Mouse (Mus musculus): Measurements from ENCODE around the gene Prc1. TPM values are rescaled to one million over a fixed set of nuclear protein-coding genes. Genes with fewer than 3 reads are reported as not detected.

Gene Prc1
- polyA plus RNA-seq, 1 experiment from 2014 or later: 142 TPM

- H3K9ac ChIP-seq: peak overlapping the region; percentile 41; the same call in 1 of the 2 replicates
- under 1% methylated on average over 45 of the region's 45 CpGs for WGBS
- H3K27me3 ChIP-seq (replicated peaks): no peaks in the 10 kb centered on the region
- H3K9me3 ChIP-seq: no peaks in the 10 kb centered on the region
- peak; percentile 98 for ATAC-seq (ENCODE audit: insufficient read depth, low FRiP score, low read depth)
- H3K4me3 ChIP-seq (replicated peaks): peak overlapping the region; percentile 61
- H3K4me2 ChIP-seq: peak overlapping the region; percentile 90
- peak overlapping the region; percentile 93 for H3K27ac ChIP-seq
- H3K4me1 ChIP-seq: peaks cover 34% of the 10 kb centered on the region
- peaks cover 15% of the 10 kb centered on the region for H3K36me3 ChIP-seq
Observed at GRCm38 (mm10) chr7:80339793-80340628, 45.8 kb downstream of the Prc1 start.

- peaks cover 10% of the 10 kb centered on the region for H3K36me3 ChIP-seq
- H3K27me3 ChIP-seq (replicated peaks): no peaks in the 10 kb centered on the region
- H3K4me2 ChIP-seq: peak within 1 kb of the TSS; percentile 90
- peak within 1 kb of the TSS; percentile 93 for H3K27ac ChIP-seq
- peak within 1 kb of the TSS; percentile 61 for H3K4me3 ChIP-seq (replicated peaks)
- H3K4me1 ChIP-seq: peaks cover 34% of the 10 kb centered on the region
- H3K9me3 ChIP-seq: no peaks in the 10 kb centered on the region
- WGBS: 2% methylated on average over 11 of the region's 11 CpGs
- peak within 1 kb of the TSS; percentile 41; the same call in 1 of the 2 replicates for H3K9ac ChIP-seq
- peak; percentile 52; the same call in 1 of the 2 replicates for ATAC-seq (ENCODE audit: insufficient read depth, low FRiP score, low read depth)
Observed at GRCm38 (mm10) chr7:80340793-80341192, 46.5 kb downstream of the Prc1 start, which contains the start of gene Unc45a. Gene Unc45a, minus strand, starts transcription at chr7:80341005.

GRCm38 (mm10) chr7:80341793-80342192 is 47.5 kb downstream of the Prc1 start:
- Histone ChIP-seq H3K36me3 (0 out of 2 replicates have a peak, but pooled peaks cover under 1% of the 10 kb centered on the region), H3K4me3 (replicated peaks) (no peak overlapping the region), H3K9me3 (no peaks in the 10 kb centered on the region), H3K9ac (no peak overlapping the region), H3K4me2 (no peak overlapping the region), H3K27ac (no peak overlapping the region), H3K4me1 (peaks cover 34% of the 10 kb centered on the region), H3K27me3 (replicated peaks) (no peaks in the 10 kb centered on the region)
- no peak for ATAC-seq (ENCODE audit: insufficient read depth, low FRiP score, low read depth)
- WGBS: 73% methylated on average over 7 of the region's 7 CpGs

GRCm38 (mm10) chr7:80342858-80343257 is 48.6 kb downstream of the Prc1 start, which contains the start of gene Hddc3:
Gene Hddc3, plus strand, starts transcription at chr7:80343104.
- peak within 1 kb of the TSS; percentile 44; the same call in 1 of the 2 replicates for H3K27ac ChIP-seq
- peak within 1 kb of the TSS; percentile 55 for H3K4me3 ChIP-seq (replicated peaks)
- peaks cover 35% of the 10 kb centered on the region for H3K4me1 ChIP-seq
- peak within 1 kb of the TSS; percentile 78 for H3K9ac ChIP-seq
- no peaks in the 10 kb centered on the region for H3K9me3 ChIP-seq
- peak within 1 kb of the TSS; percentile 85 for H3K4me2 ChIP-seq
- peak; percentile 11; the same call in 1 of the 2 replicates for ATAC-seq (ENCODE audit: insufficient read depth, low FRiP score, low read depth)
- no peaks in the 10 kb centered on the region for H3K36me3 ChIP-seq
- WGBS: under 1% methylated on average over 25 of the region's 25 CpGs
- H3K27me3 ChIP-seq (replicated peaks): no peaks in the 10 kb centered on the region

GRCm38 (mm10) chr7:80343270-80344018 is 49.2 kb downstream of the Prc1 start:
- Histone ChIP-seq H3K4me2 (peak overlapping the region; percentile 85), H3K27me3 (replicated peaks) (no peaks in the 10 kb centered on the region), H3K36me3 (no peaks in the 10 kb centered on the region), H3K4me3 (replicated peaks) (peak overlapping the region; percentile 55), H3K4me1 (peaks cover 32% of the 10 kb centered on the region), H3K27ac (peak overlapping the region; percentile 44; the same call in 1 of the 2 replicates), H3K9me3 (no peaks in the 10 kb centered on the region), H3K9ac (peak overlapping the region; percentile 78)
- WGBS: 24% methylated on average over 19 of the region's 19 CpGs
- no peak for ATAC-seq (ENCODE audit: insufficient read depth, low FRiP score, low read depth)

- WGBS: 91% methylated on average over 9 of the region's 9 CpGs
- Histone ChIP-seq H3K27ac (no peak overlapping the region), H3K9me3 (no peaks in the 10 kb centered on the region), H3K4me3 (replicated peaks) (no peak overlapping the region), H3K36me3 (peaks cover 10% of the 10 kb centered on the region), H3K4me1 (peaks cover 16% of the 10 kb centered on the region), H3K4me2 (no peak overlapping the region), H3K9ac (no peak overlapping the region), H3K27me3 (replicated peaks) (no peaks in the 10 kb centered on the region)
- ATAC-seq (ENCODE audit: insufficient read depth, low FRiP score, low read depth): no peak
Observed at GRCm38 (mm10) chr7:80346173-80346572, 51.9 kb downstream of the Prc1 start.

GRCm38 (mm10) chr7:80346830-80347229 is 52.6 kb downstream of the Prc1 start:
- no peak for ATAC-seq (ENCODE audit: insufficient read depth, low FRiP score, low read depth)
- no peaks in the 10 kb centered on the region for H3K9me3 ChIP-seq
- peaks cover 15% of the 10 kb centered on the region for H3K4me1 ChIP-seq
- no peak overlapping the region for H3K4me2 ChIP-seq
- H3K27me3 ChIP-seq (replicated peaks): no peaks in the 10 kb centered on the region
- 79% methylated on average over 5 of the region's 5 CpGs for WGBS
- peak overlapping the region; percentile 77; the same call in 1 of the 2 replicates for H3K27ac ChIP-seq
- peaks cover 13% of the 10 kb centered on the region for H3K36me3 ChIP-seq
- H3K9ac ChIP-seq: no peak overlapping the region
- H3K4me3 ChIP-seq (replicated peaks): no peak overlapping the region

- no peak overlapping the region for H3K9ac ChIP-seq
- WGBS: 56% methylated on average over 13 of the region's 13 CpGs
Observed at GRCm38 (mm10) chr7:80347670-80348586, 53.7 kb downstream of the Prc1 start.

GRCm38 (mm10) chr7:80350808-80351207 is 56.6 kb downstream of the Prc1 start:
- Histone ChIP-seq H3K27ac (no peak overlapping the region), H3K36me3 (peaks cover 29% of the 10 kb centered on the region), H3K9me3 (no peaks in the 10 kb centered on the region), H3K4me3 (replicated peaks) (no peak overlapping the region), H3K9ac (no peak overlapping the region), H3K4me2 (no peak overlapping the region), H3K4me1 (0 out of 2 replicates have a peak, but pooled peaks cover 7% of the 10 kb centered on the region), H3K27me3 (replicated peaks) (no peaks in the 10 kb centered on the region)
- no peak for ATAC-seq (ENCODE audit: insufficient read depth, low FRiP score, low read depth)
- WGBS: 67% methylated on average over 2 of the region's 2 CpGs

More at GRCm38 (mm10) chr7:80347670-80348586, 53.7 kb downstream of the Prc1 start:
- ATAC-seq (ENCODE audit: insufficient read depth, low FRiP score, low read depth): 0 out of 2 replicates have a peak, but pooled peaks have one; percentile 16
- H3K27me3 ChIP-seq (replicated peaks): no peaks in the 10 kb centered on the region
- no peaks in the 10 kb centered on the region for H3K9me3 ChIP-seq
- H3K4me3 ChIP-seq (replicated peaks): no peak overlapping the region
- H3K36me3 ChIP-seq: peaks cover 16% of the 10 kb centered on the region
- peak overlapping the region; percentile 77 for H3K27ac ChIP-seq
- H3K4me2 ChIP-seq: no peak overlapping the region
- peaks cover 12% of the 10 kb centered on the region for H3K4me1 ChIP-seq

GRCm38 (mm10) chr7:80352920-80353319 is 58.7 kb downstream of the Prc1 start:
- peaks cover 39% of the 10 kb centered on the region for H3K36me3 ChIP-seq
- 91% methylated on average over 8 of the region's 8 CpGs for WGBS

GRCm38 (mm10) chr7:80356351-80356750 is 62.1 kb downstream of the Prc1 start:
- H3K27ac ChIP-seq: no peak overlapping the region
- ATAC-seq (ENCODE audit: insufficient read depth, low FRiP score, low read depth): no peak
- H3K4me1 ChIP-seq: no peaks in the 10 kb centered on the region
- no peaks in the 10 kb centered on the region for H3K27me3 ChIP-seq (replicated peaks)
- no peak overlapping the region for H3K4me3 ChIP-seq (replicated peaks)
- H3K4me2 ChIP-seq: no peak overlapping the region
- no peaks in the 10 kb centered on the region for H3K9me3 ChIP-seq
- 83% methylated on average over 13 of the region's 13 CpGs for WGBS
- H3K9ac ChIP-seq: no peak overlapping the region
- H3K36me3 ChIP-seq: peaks cover 46% of the 10 kb centered on the region

More at GRCm38 (mm10) chr7:80352920-80353319, 58.7 kb downstream of the Prc1 start:
- Histone ChIP-seq H3K4me2 (no peak overlapping the region), H3K27me3 (replicated peaks) (no peaks in the 10 kb centered on the region), H3K4me1 (0 out of 2 replicates have a peak, but pooled peaks cover 3% of the 10 kb centered on the region), H3K9me3 (no peaks in the 10 kb centered on the region), H3K9ac (no peak overlapping the region), H3K27ac (no peak overlapping the region), H3K4me3 (replicated peaks) (no peak overlapping the region)
- ATAC-seq (ENCODE audit: insufficient read depth, low FRiP score, low read depth): no peak
